Mouse (Mus musculus) cerebellum, adult 8-10 months (tissue): ENCODE measurements around the gene Gm7978.
"Not testable (repeated sequence)": the region's sequence is repeated elsewhere in the genome, so short reads cannot be mapped to it uniquely, and the experiment has no call there.

ENCODE experiments used
- DNase-seq: peaks from one replicate; pipeline ENCODE4 v3.0.0; 2022

Gene Gm7978

GRCm38 (mm10) chr5:95736073-95736472 lies at the start of gene Gm7978:
Gene Gm7978 (minus strand): TSS chr5:95736173.
- DNase-seq = not testable (repeated sequence)

- not testable (repeated sequence) for DNase-seq
Observed at GRCm38 (mm10) chr5:95775690-95776089, 39.7 kb upstream of the Gm7978 start, which contains the start of gene E330014E10Rik. Gene E330014E10Rik (plus strand): TSS chr5:95775990.

- DNase-seq = not testable (repeated sequence)
Observed at GRCm38 (mm10) chr5:95741714-95742113, 5.7 kb upstream of the Gm7978 start, which contains the start of gene Gm7982. Gene Gm7982 (plus strand): TSS chr5:95742014.
